Mouse (Mus musculus): ENCODE data around the gene AI597479.

Gene AI597479

GRCm38 (mm10) chr1:43162394-43162793 is 63.9 kb downstream of the AI597479 start:
- no peak for DNase-seq (ENCODE audit: low spot score)

GRCm38 (mm10) chr1:43163084-43163466 is 64.6 kb downstream of the AI597479 start:
- no peak for DNase-seq (ENCODE audit: low spot score)

GRCm38 (mm10) chr1:43163467-43164418 is 65.2 kb downstream of the AI597479 start:
- no peak for DNase-seq (ENCODE audit: low spot score)

GRCm38 (mm10) chr1:43164582-43164981 is 66.1 kb downstream of the AI597479 start:
- DNase-seq (ENCODE audit: low spot score) = no peak

All from urinary bladder, postnatal 10 days (tissue).